Mouse (Mus musculus): ENCODE results near the gene Fam84a. TPM values are rescaled to one million over a fixed set of nuclear protein-coding genes. Genes with fewer than 3 reads are reported as not detected.

The Fam84a gene
- polyA plus RNA-seq, 1 experiment from 2014 or later: 4.2 TPM

DNA sequence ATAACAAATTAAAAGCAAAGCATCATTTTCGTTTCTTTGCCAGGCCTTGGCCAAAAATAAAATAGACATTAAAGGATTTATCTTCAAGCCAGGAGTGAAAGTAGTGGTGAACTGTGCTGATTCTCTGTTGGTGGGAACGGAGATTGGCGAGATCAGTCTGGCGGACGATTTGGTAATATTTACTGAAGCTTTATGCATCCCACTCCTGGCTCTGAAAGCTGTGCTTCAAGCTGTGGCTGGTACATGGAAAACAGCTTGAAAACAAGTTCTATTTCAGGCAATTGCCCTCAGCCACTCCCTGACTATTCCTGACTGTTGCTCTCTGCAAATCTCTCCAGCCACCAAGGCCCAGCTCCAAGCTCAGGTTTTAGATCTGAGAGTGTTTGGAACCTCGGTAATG is 37.1 kb downstream of the Fam84a start:
- Histone ChIP-seq H3K27ac (no peak overlapping the region), H3K36me3 (no peaks in the 10 kb centered on the region), H3K9ac (no peak overlapping the region), H3K9me3 (no peaks in the 10 kb centered on the region), H3K4me2 (no peak overlapping the region), H3K4me1 (no peaks in the 10 kb centered on the region), H3K4me3 (no peak overlapping the region), H3K27me3 (no peaks in the 10 kb centered on the region)
- ATAC-seq (ENCODE audit: borderline replicate concordance, extremely low read depth, low FRiP score, low TSS enrichment): no peak
- WGBS: 65% methylated on average over 6 of the region's 6 CpGs

DNA sequence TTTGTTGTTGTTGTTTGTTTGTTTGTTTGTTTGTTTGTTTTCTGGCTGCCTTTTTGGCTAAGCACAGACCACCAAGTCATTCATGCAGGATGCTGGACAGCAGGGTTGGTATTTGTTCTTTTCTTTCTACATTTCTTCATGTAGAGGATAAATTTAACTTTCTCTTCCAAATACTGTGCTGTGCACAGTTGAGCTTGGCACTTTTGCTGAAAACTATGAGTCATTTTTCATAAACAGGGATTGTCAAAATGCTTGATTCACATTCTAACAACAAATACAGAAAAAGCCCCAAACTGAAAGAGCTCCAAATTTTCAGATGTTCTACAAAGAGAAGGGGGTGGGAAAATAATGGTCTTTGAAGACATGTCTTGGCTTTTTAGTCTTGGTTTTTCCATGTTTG is 54.9 kb downstream of the Fam84a start:
- Histone ChIP-seq H3K27ac (no peak overlapping the region), H3K9ac (no peak overlapping the region)

More for the DNA sequence above, 54.9 kb downstream of the Fam84a start:
- Histone ChIP-seq H3K9me3 (no peaks in the 10 kb centered on the region), H3K36me3 (no peaks in the 10 kb centered on the region), H3K27me3 (no peaks in the 10 kb centered on the region), H3K4me2 (no peak overlapping the region), H3K4me3 (no peak overlapping the region), H3K4me1 (no peaks in the 10 kb centered on the region)
- ATAC-seq (ENCODE audit: borderline replicate concordance, extremely low read depth, low FRiP score, low TSS enrichment): no peak
